Mouse (Mus musculus): ENCODE data around the gene Lrrk1. TPM values are rescaled to one million over a fixed set of nuclear protein-coding genes. Genes with fewer than 3 reads are reported as not detected.

Lrrk1 gene
- total and polyA plus RNA-seq, 3 experiments, result 5.0 to 16.9 (median 13.6) TPM

GRCm38 (mm10) chr7:66247274-66248021, 140.7 kb downstream of the Lrrk1 start:
- H3K4me2 ChIP-seq (ENCODE audit: insufficient read depth, low read depth, poor library complexity, severe bottlenecking), result no peak overlapping the region
- no peak for DNase-seq (ENCODE audit: extremely low read depth)
- H3K4me1 ChIP-seq (ENCODE audit: control insufficient read depth in 1 of 2, insufficient read depth in 2 of 2), result no peaks in the 10 kb centered on the region; a peak in 1 of 4 replicates
- H3K9ac ChIP-seq (ENCODE audit: insufficient read depth, low read depth), result no peak overlapping the region
- no peaks in the 10 kb centered on the region for H3K9me3 ChIP-seq (replicated peaks; ENCODE audit: low read length)
- in situ Hi-C loops (cut with MboI; ENCODE audit: low pct_ligation_motif_present, low pct_unique_long_range_greater_than_20kb, low sequenced_read_pairs), result loop anchor here (5.0 kb wide), 1 partner anchor 135 kb away; no protein-coding TSS in a partner anchor
- dilution Hi-C loops (cut with MboI; ENCODE audit: extremely low pct_ligation_motif_present, extremely low pct_unique_long_range_greater_than_20kb, low sequenced_read_pairs), result no loop called here
- H3K27ac ChIP-seq (ENCODE audit: insufficient read depth, low read depth), result no peak overlapping the region
- no peak for TF ChIP-seq KAT2A (IDR thresholded peaks at IDR 0.05; ENCODE audit: insufficient replicate concordance, low read length)
- H3K79me2 ChIP-seq (replicated peaks; ENCODE audit: control insufficient read depth, extremely low read depth, insufficient read depth, poor library complexity, severe bottlenecking), result no peaks in the 10 kb centered on the region
- H3K36me3 ChIP-seq (replicated peaks in 1 of 2; ENCODE audit: control insufficient read depth in 1 of 2, insufficient read depth in 1 of 2, low read length in 1 of 2), result no peaks in the 10 kb centered on the region
- no peak overlapping the region for H3K4me3 ChIP-seq (replicated peaks in 1 of 3; ENCODE audit: low read depth in 2 of 3, low read length in 2 of 3, poor library complexity in 1 of 3)
- H3K27me3 ChIP-seq (replicated peaks), result no peaks in the 10 kb centered on the region

DNA sequence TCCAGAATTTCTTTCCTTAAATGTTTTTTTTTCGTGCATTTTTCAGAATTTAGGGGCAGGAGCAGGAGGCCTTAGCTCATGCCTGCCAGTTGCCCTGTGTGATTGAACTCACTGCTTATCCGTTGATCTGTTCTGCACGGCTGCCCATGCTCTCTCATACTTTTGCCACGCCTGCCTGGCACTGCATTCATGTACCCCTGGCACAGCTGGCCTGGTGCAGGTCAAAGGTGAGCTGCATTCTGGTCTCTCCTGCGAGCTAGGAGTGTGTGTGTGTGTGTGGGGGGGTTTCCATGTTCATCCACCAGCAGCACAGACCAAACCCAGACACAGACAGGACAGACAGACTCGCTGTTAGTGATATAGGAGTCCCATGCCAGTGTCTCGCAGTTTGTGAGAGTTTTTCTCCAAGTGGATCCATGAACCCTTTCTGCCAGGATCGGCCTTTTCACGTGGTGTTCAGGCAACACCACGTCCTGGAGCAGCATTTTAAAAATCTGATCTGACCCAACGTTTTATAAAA, 141.4 kb downstream of the Lrrk1 start:
- dilution Hi-C loops (cut with MboI; ENCODE audit: extremely low pct_ligation_motif_present, extremely low pct_unique_long_range_greater_than_20kb, low sequenced_read_pairs), result no loop called here
- no peaks in the 10 kb centered on the region; a peak in 1 of 4 replicates for H3K4me1 ChIP-seq (ENCODE audit: control insufficient read depth in 1 of 2, insufficient read depth in 2 of 2)
- H3K4me2 ChIP-seq (ENCODE audit: insufficient read depth, low read depth, poor library complexity, severe bottlenecking), result no peak overlapping the region
- no peak overlapping the region for H3K4me3 ChIP-seq (replicated peaks in 1 of 3; ENCODE audit: low read depth in 2 of 3, low read length in 2 of 3, poor library complexity in 1 of 3)
- H3K79me2 ChIP-seq (replicated peaks; ENCODE audit: control insufficient read depth, extremely low read depth, insufficient read depth, poor library complexity, severe bottlenecking), result no peaks in the 10 kb centered on the region
- no peak overlapping the region for H3K27ac ChIP-seq (ENCODE audit: insufficient read depth, low read depth)
- peaks cover 1% of the 10 kb centered on the region for H3K27me3 ChIP-seq (replicated peaks)
- H3K36me3 ChIP-seq (replicated peaks in 1 of 2; ENCODE audit: control insufficient read depth in 1 of 2, insufficient read depth in 1 of 2, low read length in 1 of 2), result no peaks in the 10 kb centered on the region
- no peak for DNase-seq (ENCODE audit: extremely low read depth)
- H3K9ac ChIP-seq (ENCODE audit: insufficient read depth, low read depth), result no peak overlapping the region
- H3K9me3 ChIP-seq (replicated peaks; ENCODE audit: low read length), result no peaks in the 10 kb centered on the region
- TF ChIP-seq MAFK (IDR thresholded peaks at IDR 0.05; ENCODE audit: insufficient replicate concordance, low read length), result no peak
- TF ChIP-seq IRF4 (IDR thresholded peaks at IDR 0.05; ENCODE audit: low read depth, low read length), result no peak
- no peak for TF ChIP-seq MXI1 (IDR thresholded peaks at IDR 0.05; ENCODE audit: low read depth, low read length)
- TF ChIP-seq PAX5 (IDR thresholded peaks at IDR 0.05; ENCODE audit: low read length), result no peak
- no peak for TF ChIP-seq TBP (conservative IDR thresholded peaks at IDR 0.05; ENCODE audit: low read depth, low read length)
- TF ChIP-seq UBTF (IDR thresholded peaks at IDR 0.05; ENCODE audit: low read depth, low read length), result no peak
- no peak for TF ChIP-seq BHLHE40 (IDR thresholded peaks at IDR 0.05; ENCODE audit: low read depth, low read length)
- TF ChIP-seq KAT2A (IDR thresholded peaks at IDR 0.05; ENCODE audit: insufficient replicate concordance, low read length), result no peak
- TF ChIP-seq NELFE (IDR thresholded peaks at IDR 0.05; ENCODE audit: low read depth, low read length), result no peak
- TF ChIP-seq EP300 (IDR thresholded peaks at IDR 0.05; ENCODE audit: low read length), result no peak
- TF ChIP-seq RCOR1 (conservative IDR thresholded peaks at IDR 0.05; ENCODE audit: low read depth, low read length), result no peak
- no peak for TF ChIP-seq USF1 (IDR thresholded peaks at IDR 0.05; ENCODE audit: low read depth, low read length)
- no peak for TF ChIP-seq POLR2AphosphoS2 (IDR thresholded peaks at IDR 0.05; ENCODE audit: low read depth, low read length)
- no peak for TF ChIP-seq USF2 (conservative IDR thresholded peaks at IDR 0.05; ENCODE audit: low read depth, low read length)
- TF ChIP-seq ZC3H11A (IDR thresholded peaks at IDR 0.05; ENCODE audit: low read depth, low read length), result no peak
- TF ChIP-seq ZMIZ1 (IDR thresholded peaks at IDR 0.05; ENCODE audit: low read depth, low read length), result no peak
- TF ChIP-seq TCF12 (IDR thresholded peaks at IDR 0.05; ENCODE audit: low read depth, low read length), result no peak
- no peak for TF ChIP-seq MYC (IDR thresholded peaks at IDR 0.05; ENCODE audit: low read depth, low read length)
- TF ChIP-seq CHD1 (IDR thresholded peaks at IDR 0.05; ENCODE audit: low read depth, low read length), result no peak
- in situ Hi-C loops (cut with MboI; ENCODE audit: low pct_ligation_motif_present, low pct_unique_long_range_greater_than_20kb, low sequenced_read_pairs), result loop anchor here (5.0 kb wide), 1 partner anchor 134 kb away; no protein-coding TSS in a partner anchor

Data from CH12.LX (cell line).